Mouse (Mus musculus) monocyte, adult 2 months (primary cell): Measurements from ENCODE around the gene Ly6g6d.
A peak's percentile ranks its signal among the peaks of the same experiment; 100 is the strongest.
"Not testable (repeated sequence)": the region's sequence is repeated elsewhere in the genome, so short reads cannot be mapped to it uniquely, and the experiment has no call there.

Experiments used
- DNase-seq, 2 experiments: peaks; one replicate each; pipeline ENCODE4 v3.0.0; 2022; ENCODE audit warnings: low spot score in 2 of 2, low read depth in 1 of 2

Gene Ly6g6d

GRCm38 (mm10) chr17:35048932-35049440, 28.9 kb downstream of the Ly6g6d start:
- no peak for DNase-seq

- no peak for DNase-seq
Measured at GRCm38 (mm10) chr17:35048149-35048931, 29.5 kb downstream of the Ly6g6d start.

GRCm38 (mm10) chr17:35047688-35048087, 30.2 kb downstream of the Ly6g6d start:
- no peak for DNase-seq

- DNase-seq = peak; percentile 89
Measured at GRCm38 (mm10) chr17:35046681-35047455, 31.0 kb downstream of the Ly6g6d start, which contains the start of gene Msh5. TSS of gene Msh5 (minus strand) at chr17:35046745.

- DNase-seq = no peak
Measured at GRCm38 (mm10) chr17:35045807-35046680, 31.8 kb downstream of the Ly6g6d start.

GRCm38 (mm10) chr17:35044904-35045806, 32.7 kb downstream of the Ly6g6d start:
- no peak for DNase-seq

- no peak for DNase-seq
Measured at GRCm38 (mm10) chr17:35043794-35044193, 34.1 kb downstream of the Ly6g6d start.

GRCm38 (mm10) chr17:35039121-35039873, 38.6 kb downstream of the Ly6g6d start:
- no peak for DNase-seq

- DNase-seq = no peak
Measured at GRCm38 (mm10) chr17:35034896-35035295, 43.0 kb downstream of the Ly6g6d start.

- not testable (repeated sequence) for DNase-seq
Measured at GRCm38 (mm10) chr17:35033703-35034102, 44.2 kb downstream of the Ly6g6d start.

- no peak for DNase-seq
Measured at GRCm38 (mm10) chr17:35032323-35032870, 45.5 kb downstream of the Ly6g6d start.

GRCm38 (mm10) chr17:35031880-35032279, 46.0 kb downstream of the Ly6g6d start:
- no peak for DNase-seq

GRCm38 (mm10) chr17:35031272-35031671, 46.6 kb downstream of the Ly6g6d start:
- DNase-seq = no peak

- DNase-seq = no peak
Measured at GRCm38 (mm10) chr17:35029691-35030532, 48.0 kb downstream of the Ly6g6d start.

- no peak for DNase-seq
Measured at GRCm38 (mm10) chr17:35028315-35028714, 49.5 kb downstream of the Ly6g6d start.

- DNase-seq = no peak
Measured at GRCm38 (mm10) chr17:35027277-35028068, 50.4 kb downstream of the Ly6g6d start, which contains the start of gene Sapcd1. TSS of gene Sapcd1 (minus strand) at chr17:35028016.

GRCm38 (mm10) chr17:35026206-35026605, 51.7 kb downstream of the Ly6g6d start:
- no peak for DNase-seq
